Mouse (Mus musculus): ENCODE results near the gene H2al1o. TPM values are rescaled to one million over a fixed set of nuclear protein-coding genes. Genes with fewer than 3 reads are reported as not detected.
"Not testable (repeated sequence)": the region's sequence is repeated elsewhere in the genome, so short reads cannot be mapped to it uniquely, and the experiment has no call there.

H2al1o gene
- total RNA-seq (2014; rRNA removed) (not detected in 2 replicates), polyA plus RNA-seq (2015; fragmentation: Nextera tagmentation; extraction: Ambion mirVana) (not detected in 2 replicates)

- not testable (repeated sequence) for H3K27me3 ChIP-seq (ENCODE audit: insufficient read depth, low read length); H3K9ac ChIP-seq (replicated peaks; ENCODE audit: low read length, poor library complexity, severe bottlenecking); H3K4me2 ChIP-seq (ENCODE audit: low read depth, low read length, poor library complexity, severe bottlenecking); ATAC-seq (ENCODE audit: low FRiP score); H3K36me3 ChIP-seq (ENCODE audit: insufficient read depth, low read length); H3K4me3 ChIP-seq (ENCODE audit: low read depth, low read length); H3K27ac ChIP-seq (ENCODE audit: low read depth, low read length); H3K4me1 ChIP-seq (ENCODE audit: insufficient read depth, low read length); DNase-seq (ENCODE audit: low spot score); H3K9me3 ChIP-seq (ENCODE audit: low read length)
- WGBS = 90% methylated on average over 3 of the region's 3 CpGs
Measured at GRCm38 (mm10) chrX:9572309-9572708, at the start of gene H2al1o. Gene H2al1o (minus strand): TSS chrX:9572409.

- H3K36me3 ChIP-seq (ENCODE audit: insufficient read depth, low read length); H3K4me3 ChIP-seq (ENCODE audit: low read depth, low read length); H3K27ac ChIP-seq (ENCODE audit: low read depth, low read length); H3K27me3 ChIP-seq (ENCODE audit: insufficient read depth, low read length); H3K4me1 ChIP-seq (ENCODE audit: insufficient read depth, low read length); ATAC-seq (ENCODE audit: low FRiP score); H3K9ac ChIP-seq (replicated peaks; ENCODE audit: low read length, poor library complexity, severe bottlenecking); H3K4me2 ChIP-seq (ENCODE audit: low read depth, low read length, poor library complexity, severe bottlenecking); H3K9me3 ChIP-seq (ENCODE audit: low read length); DNase-seq (ENCODE audit: low spot score): not testable (repeated sequence)
- 90% methylated on average over 7 of the region's 7 CpGs for WGBS
Measured at GRCm38 (mm10) chrX:9598036-9598435, 25.8 kb upstream of the H2al1o start.

- ATAC-seq (ENCODE audit: low FRiP score) = no peak
- 94% methylated on average over 3 of the region's 3 CpGs for WGBS
Measured at GRCm38 (mm10) chrX:9536881-9537280, 35.3 kb downstream of the H2al1o start.

More at GRCm38 (mm10) chrX:9536881-9537280, 35.3 kb downstream of the H2al1o start:
- H3K4me2 ChIP-seq (ENCODE audit: low read depth, low read length, poor library complexity, severe bottlenecking) = no peak overlapping the region
- no peak for DNase-seq (ENCODE audit: low spot score)
- no peak overlapping the region for H3K4me3 ChIP-seq (ENCODE audit: low read depth, low read length)
- no peaks in the 10 kb centered on the region for H3K36me3 ChIP-seq (ENCODE audit: insufficient read depth, low read length)
- no peak overlapping the region for H3K27ac ChIP-seq (ENCODE audit: low read depth, low read length)
- no peaks in the 10 kb centered on the region for H3K9me3 ChIP-seq (ENCODE audit: low read length)
- H3K9ac ChIP-seq (replicated peaks; ENCODE audit: low read length, poor library complexity, severe bottlenecking) = no peak overlapping the region
- no peak for TF ChIP-seq CTCF (IDR thresholded peaks at IDR 0.05)
- no peaks in the 10 kb centered on the region for H3K27me3 ChIP-seq (ENCODE audit: insufficient read depth, low read length)
- H3K4me1 ChIP-seq (ENCODE audit: insufficient read depth, low read length) = no peaks in the 10 kb centered on the region

Other genes with a start within 250 kb of the H2al1o start
- not detected in 2 replicates for gene H2al1k, start 221.8 kb downstream of the H2al1o start, total RNA-seq (2014; rRNA removed)
- not detected in 2 replicates for gene H2al1k, start 221.8 kb downstream of the H2al1o start, polyA plus RNA-seq (2015; fragmentation: Nextera tagmentation; extraction: Ambion mirVana)
- gene Cybb, start 84.6 kb downstream of the H2al1o start, total RNA-seq (2014; rRNA removed) = 0.16 and 10.9 TPM in 2 replicates
- gene Cybb, start 84.6 kb downstream of the H2al1o start, polyA plus RNA-seq (2015; fragmentation: Nextera tagmentation; extraction: Ambion mirVana) = 0.29 and 0.59 TPM in 2 replicates
- gene Dynlt3, start 90.6 kb upstream of the H2al1o start, total RNA-seq (2014; rRNA removed) = 37.2 and 42.3 TPM in 2 replicates
- 63.4 and 65.3 TPM in 2 replicates for gene Dynlt3, start 90.6 kb upstream of the H2al1o start, polyA plus RNA-seq (2015; fragmentation: Nextera tagmentation; extraction: Ambion mirVana)